Mouse (Mus musculus) heart, embryonic 10.5 days (tissue): ENCODE measurements around the gene Rnf207. TPM values are rescaled to one million over a fixed set of nuclear protein-coding genes. Genes with fewer than 3 reads are reported as not detected.

Experiments
- DNase-seq: peaks from one replicate; pipeline ENCODE4 v3.0.0-alpha.2; 2017; ENCODE audit warnings: low spot score
- H3K27ac ChIP-seq: fragments of 300-500 bp; sonication (generic); 2 replicates; pipeline ENCODE4 v1.5.1; 2016; ENCODE audit warnings: mild to moderate bottlenecking
- H3K27me3 ChIP-seq: fragments of 300-500 bp; sonication (generic); 2 replicates; pipeline ENCODE4 v1.6.1; 2016; ENCODE audit warnings: mild to moderate bottlenecking; ENCODE audit not compliant: poor library complexity, insufficient read depth, severe bottlenecking
- H3K36me3 ChIP-seq: fragments of 300-500 bp; sonication (generic); 2 replicates; pipeline ENCODE4 v1.6.1; 2016; ENCODE audit warnings: mild to moderate bottlenecking, moderate library complexity
- H3K4me1 ChIP-seq: fragments of 300-500 bp; sonication (generic); 2 replicates; pipeline ENCODE4 v1.6.1; 2016; ENCODE audit warnings: mild to moderate bottlenecking
- H3K4me3 ChIP-seq: fragments of 300-500 bp; sonication (generic); 2 replicates; pipeline ENCODE4 v1.5.1; 2016; ENCODE audit warnings: mild to moderate bottlenecking, moderate library complexity
- H3K9me3 ChIP-seq: fragments of 300-500 bp; sonication (generic); 2 replicates; pipeline ENCODE4 v1.6.1; 2016; ENCODE audit warnings: mild to moderate bottlenecking, moderate library complexity
- WGBS: fragments of 180-500 bp; shearing (Covaris S2); methylation state at CpG from one replicate; pipeline ENCODE4 v1.1.7; 2016; 5-methylcytosine and 5-hydroxymethylcytosine counted together
- polyA plus RNA-seq: library from polyadenylated mRNA; unstranded; fragments of >200 nt; fragmentation: Nextera tagmentation; extraction: Ambion mirVana; gene quantifications from 2 replicates; pipeline ENCODE4 v1.2.1, GENCODE M21; 2016

The Rnf207 gene
- polyA plus RNA-seq, 1 experiment from 2014 or later = 19.1 TPM

DNA sequence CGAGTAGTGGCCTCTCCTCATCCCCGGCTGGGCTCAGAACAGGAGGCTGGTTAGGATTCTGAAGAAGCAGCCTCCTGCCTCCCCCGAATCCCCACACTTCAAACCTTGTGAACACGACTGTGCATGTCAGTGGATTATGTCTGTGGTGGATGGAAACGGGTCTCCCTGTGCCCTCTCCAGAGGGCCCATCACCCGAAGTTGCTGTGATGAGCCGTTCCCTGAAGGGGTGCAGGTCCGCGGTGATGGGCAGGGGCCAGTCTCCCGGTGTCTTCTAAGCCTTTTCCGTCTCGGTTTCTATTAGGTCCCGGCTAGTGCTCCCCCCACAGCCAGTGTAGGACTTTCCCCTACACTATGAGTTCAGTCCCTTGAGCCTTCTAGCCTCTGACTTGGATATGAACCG, 20.0 kb downstream of the Rnf207 start:
- Histone ChIP-seq H3K27ac (no peak overlapping the region), H3K4me1 (peaks cover 38% of the 10 kb centered on the region)
- WGBS = 78% methylated on average over 14 of the region's 14 CpGs

GRCm38 (mm10) chr4:152296874-152297861, 21.6 kb downstream of the Rnf207 start, which contains the start of gene Icmt:
Icmt (plus strand) TSS chr4:152297227.
- DNase-seq = peak; percentile 100
- Histone ChIP-seq H3K9me3 (no peaks in the 10 kb centered on the region), H3K36me3 (peaks cover 26% of the 10 kb centered on the region), H3K4me1 (peaks cover 38% of the 10 kb centered on the region), H3K27ac (peak within 1 kb of the TSS; percentile 93), H3K27me3 (peaks cover 35% of the 10 kb centered on the region), H3K4me3 (peak within 1 kb of the TSS; percentile 92)
- under 1% methylated on average over 119 of the region's 119 CpGs for WGBS

More for the DNA sequence above, 20.0 kb downstream of the Rnf207 start:
- peaks cover 43% of the 10 kb centered on the region for H3K36me3 ChIP-seq
- H3K4me3 ChIP-seq = 0 out of 2 replicates have a peak overlapping the region, but pooled peaks have one; percentile 92
- peaks cover 19% of the 10 kb centered on the region; the same call in 1 of the 2 replicates for H3K27me3 ChIP-seq
- DNase-seq = no peak
- no peaks in the 10 kb centered on the region for H3K9me3 ChIP-seq

DNA sequence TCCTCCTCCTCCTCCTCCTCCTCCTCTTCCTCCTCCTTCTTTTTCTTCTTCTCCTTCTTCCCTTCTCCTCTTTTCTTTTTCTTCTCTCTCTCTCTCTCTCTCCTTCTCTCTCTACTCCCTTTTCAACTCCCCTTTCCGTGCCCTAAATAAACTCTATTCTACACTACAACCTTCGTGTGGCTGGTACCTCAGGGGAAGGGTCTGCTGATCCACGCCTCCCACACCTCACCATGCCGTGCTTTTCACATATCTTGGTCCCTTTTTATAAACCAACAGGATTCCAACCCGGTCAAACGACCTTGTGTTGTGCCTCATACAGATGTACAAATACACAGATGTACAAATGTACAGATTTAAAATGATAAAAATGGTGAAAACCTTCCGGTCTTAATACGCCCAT, 22.4 kb downstream of the Rnf207 start:
- 14% methylated on average over 8 of the region's 8 CpGs for WGBS
- peak overlapping the region; percentile 93 for H3K27ac ChIP-seq
- H3K4me3 ChIP-seq = peak overlapping the region; percentile 92
- peaks cover 43% of the 10 kb centered on the region for H3K27me3 ChIP-seq
- peaks cover 19% of the 10 kb centered on the region for H3K36me3 ChIP-seq
- H3K4me1 ChIP-seq = peaks cover 38% of the 10 kb centered on the region
- no peak for DNase-seq
- H3K9me3 ChIP-seq = no peaks in the 10 kb centered on the region

- Histone ChIP-seq H3K36me3 (peaks cover 14% of the 10 kb centered on the region), H3K27me3 (peaks cover 48% of the 10 kb centered on the region), H3K4me1 (peaks cover 38% of the 10 kb centered on the region), H3K4me3 (peak overlapping the region; percentile 92), H3K9me3 (no peaks in the 10 kb centered on the region), H3K27ac (peak overlapping the region; percentile 60; the same call in 1 of the 2 replicates)
- WGBS = 26% methylated on average over 4 of the region's 4 CpGs
- peak; percentile 85 for DNase-seq
Observed at GRCm38 (mm10) chr4:152295916-152296315, 22.9 kb downstream of the Rnf207 start.

- no peak for DNase-seq
- Histone ChIP-seq H3K27ac (no peak overlapping the region), H3K9me3 (no peaks in the 10 kb centered on the region), H3K36me3 (no peaks in the 10 kb centered on the region), H3K27me3 (peaks cover 63% of the 10 kb centered on the region), H3K4me1 (peaks cover 49% of the 10 kb centered on the region), H3K4me3 (no peak overlapping the region)
- WGBS = 46% methylated on average over 10 of the region's 10 CpGs
Observed at GRCm38 (mm10) chr4:152294188-152294929, 24.4 kb downstream of the Rnf207 start.

GRCm38 (mm10) chr4:152292102-152292765, 26.6 kb downstream of the Rnf207 start:
- H3K9me3 ChIP-seq = no peaks in the 10 kb centered on the region
- peaks cover 78% of the 10 kb centered on the region for H3K27me3 ChIP-seq
- no peak for DNase-seq
- H3K4me3 ChIP-seq = no peak overlapping the region
- no peaks in the 10 kb centered on the region for H3K36me3 ChIP-seq
- H3K27ac ChIP-seq = no peak overlapping the region
- peaks cover 31% of the 10 kb centered on the region for H3K4me1 ChIP-seq
- WGBS = 47% methylated on average over 12 of the region's 12 CpGs

GRCm38 (mm10) chr4:152291562-152291961, 27.2 kb downstream of the Rnf207 start, which contains the start of gene Hes3:
Hes3 (minus strand) TSS chr4:152291662.
- Histone ChIP-seq H3K27ac (no peak within 1 kb of the TSS), H3K4me1 (peaks cover 34% of the 10 kb centered on the region), H3K9me3 (no peaks in the 10 kb centered on the region), H3K4me3 (peak within 1 kb of the TSS; percentile 22), H3K36me3 (no peaks in the 10 kb centered on the region), H3K27me3 (peaks cover 85% of the 10 kb centered on the region)
- DNase-seq = no peak
- WGBS = 33% methylated on average over 6 of the region's 6 CpGs

- WGBS = 25% methylated on average over 11 of the region's 11 CpGs
Observed at GRCm38 (mm10) chr4:152290991-152291390, 27.8 kb downstream of the Rnf207 start.

DNA sequence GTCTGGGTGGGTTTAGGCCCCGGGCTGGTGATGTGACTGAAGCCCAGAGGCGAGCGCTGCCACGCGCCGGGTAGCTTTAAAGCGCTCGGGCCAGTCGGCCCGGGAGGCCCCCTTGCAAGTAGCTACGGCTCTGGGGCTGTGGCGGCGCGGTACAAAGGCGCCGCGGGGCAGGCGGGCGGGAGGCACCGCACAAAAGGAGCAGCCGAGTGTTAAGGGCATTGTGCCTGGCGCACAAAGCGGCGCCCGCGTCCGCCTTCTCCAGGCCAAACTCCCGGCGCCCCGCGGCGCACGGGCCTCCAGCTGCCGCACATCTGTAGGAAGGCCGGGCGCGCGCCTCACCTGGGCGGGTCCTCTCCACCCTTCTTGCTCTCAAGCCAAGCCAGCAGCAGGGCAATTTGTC, 28.4 kb downstream of the Rnf207 start:
- no peaks in the 10 kb centered on the region for H3K36me3 ChIP-seq
- H3K4me3 ChIP-seq = peak overlapping the region; percentile 22
- no peaks in the 10 kb centered on the region for H3K9me3 ChIP-seq
- WGBS = 1% methylated on average over 37 of the region's 39 CpGs
- DNase-seq = no peak
- peaks cover 93% of the 10 kb centered on the region for H3K27me3 ChIP-seq
- H3K4me1 ChIP-seq = peaks cover 29% of the 10 kb centered on the region
- no peak overlapping the region for H3K27ac ChIP-seq

More at GRCm38 (mm10) chr4:152290991-152291390, 27.8 kb downstream of the Rnf207 start:
- H3K4me3 ChIP-seq = no peak overlapping the region
- H3K36me3 ChIP-seq = no peaks in the 10 kb centered on the region
- no peak overlapping the region for H3K27ac ChIP-seq
- no peak for DNase-seq
- peaks cover 90% of the 10 kb centered on the region for H3K27me3 ChIP-seq
- peaks cover 34% of the 10 kb centered on the region for H3K4me1 ChIP-seq
- no peaks in the 10 kb centered on the region for H3K9me3 ChIP-seq

GRCm38 (mm10) chr4:152288398-152288945, 30.3 kb downstream of the Rnf207 start:
- no peaks in the 10 kb centered on the region for H3K9me3 ChIP-seq
- H3K4me1 ChIP-seq = peaks cover 23% of the 10 kb centered on the region
- no peaks in the 10 kb centered on the region for H3K36me3 ChIP-seq
- no peak overlapping the region for H3K4me3 ChIP-seq
- no peak for DNase-seq
- 57% methylated on average over 18 of the region's 18 CpGs for WGBS
- H3K27me3 ChIP-seq = peaks cover 93% of the 10 kb centered on the region
- no peak overlapping the region for H3K27ac ChIP-seq

DNA sequence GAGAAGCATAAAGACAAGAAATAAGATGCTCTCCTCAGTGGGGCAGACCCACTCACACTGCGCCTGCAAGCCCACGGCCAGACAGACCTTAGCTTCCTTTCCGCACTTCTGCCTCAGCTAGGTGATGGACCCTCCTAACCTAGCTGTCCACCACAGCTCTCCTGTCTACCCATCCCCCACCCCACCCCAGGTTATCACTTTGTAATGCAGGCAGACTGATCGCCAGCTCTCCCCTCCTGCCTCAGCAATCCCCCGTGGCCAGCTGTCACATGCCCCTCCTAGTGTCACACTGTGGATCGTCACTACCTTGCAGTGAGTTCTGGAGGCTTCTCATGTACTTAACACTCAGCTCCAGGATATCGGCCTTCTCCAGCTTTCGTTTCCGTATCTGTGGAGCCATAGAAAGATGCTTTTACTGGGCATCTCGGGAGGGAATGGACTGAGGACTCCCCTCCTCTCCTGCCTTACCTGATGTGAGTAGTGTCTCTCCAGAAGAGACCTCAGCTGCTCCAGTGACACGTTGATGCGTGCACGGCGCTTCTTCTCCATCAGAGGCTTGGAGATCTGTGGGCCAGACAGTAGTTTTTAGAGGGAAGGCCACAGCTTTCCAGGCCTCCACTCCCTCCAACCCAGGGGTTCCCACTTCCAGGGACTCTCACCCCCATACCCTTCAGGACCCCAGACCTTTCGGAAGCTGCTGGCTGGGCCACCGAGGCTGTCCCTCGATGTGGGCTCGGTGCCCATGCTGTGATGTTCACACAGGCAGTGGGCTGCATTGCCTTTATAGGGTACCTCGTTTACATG, 31.3 kb downstream of the Rnf207 start:
- Histone ChIP-seq H3K4me3 (no peak overlapping the region; the same call in 1 of the 2 replicates), H3K27ac (no peak overlapping the region), H3K36me3 (no peaks in the 10 kb centered on the region), H3K4me1 (peaks cover 32% of the 10 kb centered on the region), H3K27me3 (peaks cover 93% of the 10 kb centered on the region), H3K9me3 (no peaks in the 10 kb centered on the region)
- no peak for DNase-seq
- WGBS = 17% methylated on average over 19 of the region's 19 CpGs
